Mouse (Mus musculus): ENCODE measurements around the gene C530008M17Rik. TPM values are rescaled to one million over a fixed set of nuclear protein-coding genes. Genes with fewer than 3 reads are reported as not detected.

C530008M17Rik gene
- total and polyA plus RNA-seq, 2 experiments from 2014 or later: 59.3 to 68.7 TPM

DNA sequence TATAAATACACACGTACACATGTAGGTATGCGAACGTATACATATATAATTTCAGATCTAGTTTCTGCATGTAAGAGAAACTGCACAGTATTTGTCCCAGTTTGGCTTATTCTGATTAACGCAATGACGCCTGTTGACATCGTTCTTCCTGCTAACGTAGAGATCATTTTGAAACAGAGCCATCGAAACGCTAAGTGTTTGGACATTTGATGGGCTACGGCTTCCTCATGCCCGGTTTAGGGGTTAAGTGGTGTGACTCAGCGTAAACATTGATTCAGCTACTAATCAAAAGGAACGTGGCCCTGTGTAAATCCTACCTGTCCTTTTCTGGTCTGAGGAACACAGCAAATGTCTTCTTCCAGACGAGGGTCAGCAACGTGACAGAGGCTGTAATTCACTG is 113.3 kb downstream of the C530008M17Rik start:
- H3K27me3 ChIP-seq (ENCODE audit: insufficient read depth, low read length): no peaks in the 10 kb centered on the region

DNA sequence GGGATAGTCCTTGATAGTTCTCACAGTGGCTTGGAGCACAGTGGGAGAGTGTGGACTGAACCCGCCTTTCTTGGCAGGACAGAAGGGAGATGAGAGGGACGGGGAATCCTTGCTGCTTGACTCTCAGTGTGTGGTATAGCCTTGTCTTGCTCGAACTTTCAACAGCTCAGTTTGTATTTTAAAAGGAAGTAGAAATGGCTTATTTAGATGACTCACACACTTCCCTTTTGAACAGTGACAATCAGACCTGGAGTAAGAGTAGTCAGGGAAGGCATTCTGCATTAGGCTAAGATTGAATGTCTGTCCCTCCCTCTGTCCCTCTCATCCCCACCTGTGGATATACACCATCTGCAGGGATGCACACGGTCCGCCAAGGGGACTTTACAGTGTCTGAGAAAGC is 115.1 kb downstream of the C530008M17Rik start:
- no peaks in the 10 kb centered on the region for H3K4me1 ChIP-seq (ENCODE audit: insufficient read depth, low read length)
- ATAC-seq (ENCODE audit: low FRiP score) (no peak), DNase-seq (ENCODE audit: low spot score) (no peak)
- no peak overlapping the region for H3K9ac ChIP-seq (replicated peaks; ENCODE audit: low read length, poor library complexity, severe bottlenecking)
- H3K9me3 ChIP-seq (ENCODE audit: low read length): no peaks in the 10 kb centered on the region
- no peaks in the 10 kb centered on the region for H3K27me3 ChIP-seq (ENCODE audit: insufficient read depth, low read length)
- 79% methylated on average over 5 of the region's 5 CpGs for WGBS
- no peak overlapping the region for H3K4me2 ChIP-seq (ENCODE audit: low read depth, low read length, poor library complexity, severe bottlenecking)
- H3K36me3 ChIP-seq (ENCODE audit: insufficient read depth, low read length): no peaks in the 10 kb centered on the region
- no peak for TF ChIP-seq CTCF (IDR thresholded peaks at IDR 0.05)
- H3K27ac ChIP-seq (ENCODE audit: low read depth, low read length): no peak overlapping the region
- H3K4me3 ChIP-seq (ENCODE audit: low read depth, low read length): no peak overlapping the region

More for the DNA sequence above, 113.3 kb downstream of the C530008M17Rik start:
- Histone ChIP-seq H3K4me3 (ENCODE audit: low read depth, low read length) (no peak overlapping the region), H3K9me3 (ENCODE audit: low read length) (no peaks in the 10 kb centered on the region), H3K4me1 (ENCODE audit: insufficient read depth, low read length) (no peaks in the 10 kb centered on the region), H3K4me2 (ENCODE audit: low read depth, low read length, poor library complexity, severe bottlenecking) (no peak overlapping the region), H3K27ac (ENCODE audit: low read depth, low read length) (no peak overlapping the region), H3K9ac (replicated peaks; ENCODE audit: low read length, poor library complexity, severe bottlenecking) (no peak overlapping the region), H3K36me3 (ENCODE audit: insufficient read depth, low read length) (no peaks in the 10 kb centered on the region)
- DNase-seq (ENCODE audit: low spot score): no peak
- 88% methylated on average over 15 of the region's 15 CpGs for WGBS
- TF ChIP-seq CTCF (IDR thresholded peaks at IDR 0.05): no peak
- no peak for ATAC-seq (ENCODE audit: low FRiP score)

DNA sequence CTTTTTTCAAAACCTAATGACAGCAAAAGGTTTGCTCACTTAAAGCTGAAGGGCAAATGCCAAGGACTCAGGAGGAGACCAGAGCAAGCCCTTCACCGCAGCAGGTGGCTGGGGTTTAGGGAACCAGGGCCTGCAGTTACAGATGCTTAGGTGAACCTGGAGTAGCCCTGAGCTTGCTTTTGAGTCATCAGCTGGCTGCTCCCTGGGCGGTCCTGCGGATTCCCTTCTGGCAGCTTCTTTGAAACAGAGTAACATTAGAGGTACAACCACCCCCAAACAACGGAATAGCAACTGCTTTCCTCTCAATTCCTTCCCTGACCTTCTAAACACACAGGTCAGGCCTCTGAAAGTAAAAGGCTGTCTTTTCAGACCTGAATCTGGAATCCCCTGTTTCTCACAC is 116.5 kb downstream of the C530008M17Rik start:
- no peak overlapping the region for H3K9ac ChIP-seq (replicated peaks; ENCODE audit: low read length, poor library complexity, severe bottlenecking)
- ATAC-seq (ENCODE audit: low FRiP score): no peak

DNA sequence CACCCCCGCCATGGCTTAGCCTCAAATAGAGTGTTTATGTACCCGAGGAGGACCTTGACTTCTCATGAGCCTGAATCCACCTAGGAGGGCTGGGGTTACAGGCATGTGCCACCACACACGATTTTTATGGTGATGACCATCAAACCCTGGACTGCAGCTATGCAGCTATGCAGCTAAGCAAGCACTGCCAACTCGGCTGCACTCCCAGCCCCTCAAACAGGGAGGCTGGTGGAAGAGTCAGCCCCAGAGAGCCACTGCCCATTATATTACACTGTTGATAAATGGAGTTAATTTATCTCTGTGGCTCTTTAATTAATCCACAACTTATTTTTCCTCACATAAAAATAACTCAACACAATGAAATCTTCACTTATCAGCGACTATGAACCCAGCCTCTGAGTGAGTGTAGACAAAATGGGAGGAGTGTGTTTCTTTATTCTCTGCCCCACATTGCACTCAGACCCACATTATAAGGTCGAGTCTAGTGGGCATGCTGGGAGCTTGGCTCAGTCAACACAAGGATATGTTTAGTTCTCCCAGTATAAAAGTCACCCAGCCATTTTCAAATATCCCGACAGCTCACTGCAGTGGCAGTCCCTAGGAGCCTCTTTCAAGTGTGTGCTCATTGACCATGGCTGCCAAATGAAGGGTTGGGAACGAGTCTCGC is 117.3 kb downstream of the C530008M17Rik start:
- ATAC-seq (ENCODE audit: low FRiP score) (no peak), DNase-seq (ENCODE audit: low spot score) (no peak)

More for the DNA sequence above, 116.5 kb downstream of the C530008M17Rik start:
- Histone ChIP-seq H3K4me2 (ENCODE audit: low read depth, low read length, poor library complexity, severe bottlenecking) (no peak overlapping the region), H3K4me3 (ENCODE audit: low read depth, low read length) (no peak overlapping the region), H3K36me3 (ENCODE audit: insufficient read depth, low read length) (no peaks in the 10 kb centered on the region), H3K4me1 (ENCODE audit: insufficient read depth, low read length) (no peaks in the 10 kb centered on the region), H3K9me3 (ENCODE audit: low read length) (no peaks in the 10 kb centered on the region), H3K27ac (ENCODE audit: low read depth, low read length) (no peak overlapping the region), H3K27me3 (ENCODE audit: insufficient read depth, low read length) (no peaks in the 10 kb centered on the region)
- WGBS: 56% methylated on average over 4 of the region's 4 CpGs
- TF ChIP-seq CTCF (IDR thresholded peaks at IDR 0.05): no peak
- no peak for DNase-seq (ENCODE audit: low spot score)

DNA sequence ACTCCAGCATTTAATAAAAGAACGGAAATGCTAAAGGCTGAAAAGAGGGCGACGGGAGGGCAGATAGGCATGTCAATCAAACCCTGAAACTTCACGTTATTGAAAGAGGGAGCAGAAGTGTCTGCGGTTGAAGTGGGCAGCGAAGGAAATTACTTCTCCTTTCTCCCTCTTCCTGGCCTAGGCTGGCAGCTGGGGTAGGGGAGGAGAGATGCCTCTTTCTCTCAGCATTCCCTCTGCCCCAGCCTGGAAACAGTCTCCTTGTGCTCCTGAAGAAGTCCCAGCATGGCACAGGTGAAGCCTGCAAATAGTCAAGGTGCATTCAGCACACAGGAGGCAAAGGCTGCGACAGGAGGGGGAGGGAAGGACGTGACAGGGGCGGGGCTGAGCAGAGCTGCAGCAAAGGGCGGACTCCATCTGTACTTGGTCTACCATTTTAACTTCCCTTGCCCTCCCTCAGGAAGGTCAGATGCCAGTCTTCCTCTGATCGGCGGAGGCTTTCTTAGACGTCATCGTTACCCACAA is 122.8 kb downstream of the C530008M17Rik start:
- no peak overlapping the region for H3K4me2 ChIP-seq (ENCODE audit: low read depth, low read length, poor library complexity, severe bottlenecking)
- no peak overlapping the region for H3K4me3 ChIP-seq (ENCODE audit: low read depth, low read length)
- H3K9me3 ChIP-seq (ENCODE audit: low read length): no peaks in the 10 kb centered on the region
- no peak overlapping the region for H3K27ac ChIP-seq (ENCODE audit: low read depth, low read length)
- 0 out of 2 replicates have a peak, but pooled peaks have one; percentile 20 for ATAC-seq (ENCODE audit: low FRiP score)
- H3K36me3 ChIP-seq (ENCODE audit: insufficient read depth, low read length): no peaks in the 10 kb centered on the region
- H3K4me1 ChIP-seq (ENCODE audit: insufficient read depth, low read length): peaks cover 8% of the 10 kb centered on the region
- no peak for DNase-seq (ENCODE audit: low spot score)
- no peak for TF ChIP-seq CTCF (IDR thresholded peaks at IDR 0.05)
- WGBS: 55% methylated on average over 14 of the region's 14 CpGs
- no peak overlapping the region for H3K9ac ChIP-seq (replicated peaks; ENCODE audit: low read length, poor library complexity, severe bottlenecking)
- no peaks in the 10 kb centered on the region for H3K27me3 ChIP-seq (ENCODE audit: insufficient read depth, low read length)

More for the DNA sequence above, 117.3 kb downstream of the C530008M17Rik start:
- no peak overlapping the region for H3K4me2 ChIP-seq (ENCODE audit: low read depth, low read length, poor library complexity, severe bottlenecking)
- TF ChIP-seq CTCF (IDR thresholded peaks at IDR 0.05): no peak
- no peaks in the 10 kb centered on the region for H3K4me1 ChIP-seq (ENCODE audit: insufficient read depth, low read length)
- no peaks in the 10 kb centered on the region for H3K27me3 ChIP-seq (ENCODE audit: insufficient read depth, low read length)
- H3K27ac ChIP-seq (ENCODE audit: low read depth, low read length): no peak overlapping the region
- no peaks in the 10 kb centered on the region for H3K9me3 ChIP-seq (ENCODE audit: low read length)
- H3K4me3 ChIP-seq (ENCODE audit: low read depth, low read length): no peak overlapping the region
- H3K9ac ChIP-seq (replicated peaks; ENCODE audit: low read length, poor library complexity, severe bottlenecking): no peak overlapping the region
- no peaks in the 10 kb centered on the region for H3K36me3 ChIP-seq (ENCODE audit: insufficient read depth, low read length)
- WGBS: 80% methylated on average over 9 of the region's 9 CpGs

DNA sequence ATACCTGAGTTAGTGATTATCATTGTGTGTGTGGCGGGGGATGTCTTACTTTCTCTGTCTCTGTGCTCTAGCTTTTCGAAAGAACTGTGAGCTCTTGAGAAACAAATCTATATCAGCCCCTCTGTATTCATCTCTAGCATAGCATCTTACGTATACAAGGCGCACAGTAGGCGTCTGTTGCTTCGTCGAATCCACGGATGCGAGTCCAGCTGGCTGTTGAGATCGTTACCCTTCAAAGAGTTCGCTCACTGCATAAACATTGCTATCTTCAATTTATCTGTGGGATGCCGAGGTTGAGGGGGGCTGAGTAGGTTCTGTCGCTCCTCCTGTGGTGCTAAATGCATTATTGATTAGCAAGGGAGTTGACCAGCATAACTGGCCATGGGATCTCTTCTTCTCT is 125.6 kb downstream of the C530008M17Rik start:
- 78% methylated on average over 13 of the region's 13 CpGs for WGBS
- no peak overlapping the region for H3K4me2 ChIP-seq (ENCODE audit: low read depth, low read length, poor library complexity, severe bottlenecking)
- ATAC-seq (ENCODE audit: low FRiP score) (no peak), DNase-seq (ENCODE audit: low spot score) (no peak)
- H3K4me3 ChIP-seq (ENCODE audit: low read depth, low read length): no peak overlapping the region
- no peak for TF ChIP-seq CTCF (IDR thresholded peaks at IDR 0.05)
- H3K4me1 ChIP-seq (ENCODE audit: insufficient read depth, low read length): peaks cover 9% of the 10 kb centered on the region
- peak overlapping the region; percentile 44 for H3K27ac ChIP-seq (ENCODE audit: low read depth, low read length)
- no peak overlapping the region for H3K9ac ChIP-seq (replicated peaks; ENCODE audit: low read length, poor library complexity, severe bottlenecking)
- no peaks in the 10 kb centered on the region for H3K36me3 ChIP-seq (ENCODE audit: insufficient read depth, low read length)
- H3K27me3 ChIP-seq (ENCODE audit: insufficient read depth, low read length): no peaks in the 10 kb centered on the region
- H3K9me3 ChIP-seq (ENCODE audit: low read length): no peaks in the 10 kb centered on the region
